Mouse (Mus musculus) hindbrain, postnatal 0 days (tissue): ENCODE data around the gene Pecr. TPM values are rescaled to one million over a fixed set of nuclear protein-coding genes. Genes with fewer than 3 reads are reported as not detected.

Experiments
- ATAC-seq: fragments of 200-750 bp; cut with Nextera tagmentation; 2 replicates; pipeline ENCODE4 v1.8.0; 2017; ENCODE audit warnings: mild to moderate bottlenecking, moderate TSS enrichment, moderate library complexity
- DNase-seq: peaks from one replicate; pipeline ENCODE4 v3.0.0-alpha.2; 2015; ENCODE audit warnings: low spot score
- H3K27ac ChIP-seq: fragments of 300-500 bp; sonication (generic); 2 replicates; pipeline ENCODE4 v1.5.1; 2014; ENCODE audit warnings: mild to moderate bottlenecking
- H3K27me3 ChIP-seq: fragments of 300-500 bp; sonication (generic); 2 replicates; pipeline ENCODE4 v1.6.1; 2014; ENCODE audit warnings: low read length, mixed read lengths; ENCODE audit not compliant: insufficient read depth
- H3K36me3 ChIP-seq: fragments of 300-500 bp; sonication (generic); 2 replicates; pipeline ENCODE4 v1.6.1; 2014; ENCODE audit warnings: low read length, mixed read lengths; ENCODE audit not compliant: insufficient read depth
- H3K4me1 ChIP-seq: fragments of 300-500 bp; sonication (generic); 2 replicates; pipeline ENCODE4 v1.6.1; 2014; ENCODE audit warnings: antibody characterized with exemption, low read length, mixed read lengths; ENCODE audit not compliant: insufficient read depth
- H3K4me2 ChIP-seq: fragments of 300-500 bp; sonication (generic); 2 replicates; pipeline ENCODE4 v1.6.1; 2014; ENCODE audit warnings: low read depth, mild to moderate bottlenecking, low read length, moderate library complexity, mixed read lengths
- H3K4me3 ChIP-seq: fragments of 300-500 bp; sonication (generic); 2 replicates; pipeline ENCODE4 v1.5.1; 2014; ENCODE audit warnings: low read length
- H3K9ac ChIP-seq: fragments of 300-500 bp; sonication (generic); replicated peaks from 2 replicates; pipeline ENCODE4 v1.6.1; 2014; ENCODE audit warnings: mild to moderate bottlenecking, low read length, moderate library complexity, mixed read lengths
- H3K9me3 ChIP-seq: fragments of 300-500 bp; sonication (generic); 2 replicates; pipeline ENCODE4 v1.6.1; 2016; ENCODE audit warnings: low read length, mixed read lengths
- CTCF ChIP-seq: IDR thresholded peaks from 2 replicates; pipeline ENCODE4 v1.5.1; 2016; ENCODE audit warnings: antibody characterized with exemption, control low read depth, low read depth
- WGBS: fragments of 180-500 bp; shearing (Covaris S2); extraction: QIAGEN DNeasy Blood & Tissue Kit; methylation state at CpG from one replicate; pipeline ENCODE4 v1.1.7; 2014; 5-methylcytosine and 5-hydroxymethylcytosine counted together
- polyA plus RNA-seq: library from polyadenylated mRNA; unstranded; fragments of >200 nt; fragmentation: Nextera tagmentation; extraction: Ambion mirVana; gene quantifications from 2 replicates; pipeline ENCODE4 v1.2.1, GENCODE M21; 2015
- total RNA-seq: library from RNA; depleted of rRNA; stranded (reverse); fragments of >200 nt; gene quantifications from 2 replicates; pipeline ENCODE4 v1.2.3, GENCODE M21; 2014

Gene Pecr
- total and polyA plus RNA-seq, 2 experiments from 2014 or later = 3.8 to 13.5 TPM

DNA sequence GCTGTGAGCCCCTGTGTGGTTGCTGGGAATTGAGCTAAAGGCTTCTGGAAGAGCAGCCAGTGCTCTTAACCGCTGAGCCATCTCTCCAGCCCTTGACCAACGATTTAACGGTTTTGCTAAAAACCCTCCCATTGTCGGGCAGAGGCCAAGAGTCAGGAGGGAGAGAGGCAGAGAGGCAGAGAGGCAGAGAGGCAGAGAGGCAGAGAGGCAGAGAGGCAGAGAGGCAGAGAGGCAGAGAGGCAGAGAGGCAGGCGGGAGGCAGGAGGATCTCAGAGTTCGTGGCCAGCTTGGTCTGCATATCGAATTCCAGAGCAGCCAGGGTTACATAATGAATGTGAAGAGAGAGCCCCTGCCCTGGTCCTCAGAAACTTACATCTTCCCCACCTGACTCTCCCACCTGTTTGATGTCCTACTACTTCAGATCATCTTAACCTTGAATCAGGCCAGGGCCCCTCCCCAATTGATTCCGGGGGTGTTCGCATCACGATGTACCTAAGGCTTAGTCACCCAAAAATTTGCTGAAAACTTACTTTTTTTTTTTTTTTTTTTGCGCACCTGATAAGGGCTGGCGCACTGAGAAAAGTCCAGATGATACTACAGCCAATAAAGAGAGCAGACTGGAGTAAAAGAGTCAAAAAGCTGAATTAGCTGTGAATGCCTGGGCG, 58.9 kb downstream of the Pecr start:
- 9% methylated on average over 13 of the region's 13 CpGs for WGBS
- H3K36me3 ChIP-seq = no peaks in the 10 kb centered on the region
- no peak for TF ChIP-seq CTCF
- no peaks in the 10 kb centered on the region for H3K9me3 ChIP-seq
- no peak overlapping the region for H3K27ac ChIP-seq
- ATAC-seq (no peak), DNase-seq (no peak)
- no peaks in the 10 kb centered on the region for H3K27me3 ChIP-seq
- peak overlapping the region; percentile 45 for H3K4me3 ChIP-seq
- peak overlapping the region; percentile 69 for H3K4me2 ChIP-seq
- no peaks in the 10 kb centered on the region for H3K4me1 ChIP-seq
- peak overlapping the region; percentile 54 for H3K9ac ChIP-seq

DNA sequence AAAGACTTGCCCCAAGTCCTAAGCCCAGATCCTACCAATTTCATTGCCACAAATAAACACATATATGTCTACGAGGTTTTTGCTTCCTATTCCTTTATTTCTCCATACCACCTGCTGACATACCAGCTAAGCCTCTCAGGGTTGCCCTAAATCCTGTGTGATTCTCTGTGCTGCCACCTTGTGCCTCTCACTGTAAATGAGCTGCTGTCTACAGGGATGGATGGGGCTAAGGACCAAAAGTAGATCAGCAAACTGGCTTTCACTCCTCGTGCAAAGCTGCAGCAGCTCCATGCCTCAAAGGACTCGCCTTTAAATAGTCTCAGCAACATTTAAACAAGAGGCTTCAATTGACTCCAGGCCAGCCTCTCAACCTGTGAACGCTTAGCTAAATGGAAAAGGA, 64.1 kb downstream of the Pecr start:
- DNase-seq (peak; percentile 80), ATAC-seq (peak; percentile 80)
- Histone ChIP-seq H3K4me1 (no peaks in the 10 kb centered on the region), H3K9me3 (no peaks in the 10 kb centered on the region), H3K27ac (no peak overlapping the region), H3K36me3 (no peaks in the 10 kb centered on the region), H3K27me3 (no peaks in the 10 kb centered on the region), H3K4me3 (no peak overlapping the region), H3K4me2 (no peak overlapping the region), H3K9ac (no peak overlapping the region)
- TF ChIP-seq CTCF = peak; percentile 74
- WGBS = 22% methylated on average over 4 of the region's 4 CpGs

GRCm38 (mm10) chr1:72219116-72219515, 65.0 kb downstream of the Pecr start:
- Histone ChIP-seq H3K4me3 (no peak overlapping the region), H3K9me3 (no peaks in the 10 kb centered on the region), H3K9ac (no peak overlapping the region), H3K27me3 (no peaks in the 10 kb centered on the region), H3K4me2 (no peak overlapping the region), H3K27ac (no peak overlapping the region), H3K4me1 (no peaks in the 10 kb centered on the region), H3K36me3 (no peaks in the 10 kb centered on the region)
- no peak for ATAC-seq
- WGBS = 57% methylated on average over 2 of the region's 2 CpGs
- no peak for TF ChIP-seq CTCF
- no peak for DNase-seq

DNA sequence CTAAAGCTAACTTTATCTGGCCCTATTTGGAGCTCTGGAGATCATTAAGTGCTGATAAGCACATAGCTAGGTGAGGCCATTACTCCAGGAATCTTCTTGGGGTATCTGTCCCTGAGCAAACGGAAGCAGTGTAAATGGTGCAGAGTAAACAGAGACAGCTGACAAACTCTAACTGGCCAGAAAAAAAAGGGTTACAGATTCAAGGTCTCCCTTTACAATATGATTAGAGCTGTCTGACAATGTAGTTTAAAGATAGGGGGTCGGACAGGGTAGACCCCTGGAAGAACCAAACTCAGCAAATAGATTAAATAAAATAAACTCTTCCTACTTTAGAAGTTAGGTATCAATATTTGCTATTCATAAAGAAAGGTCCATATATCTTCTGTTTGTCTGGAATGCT, 65.5 kb downstream of the Pecr start:
- Histone ChIP-seq H3K27ac (no peak overlapping the region), H3K4me1 (no peaks in the 10 kb centered on the region), H3K36me3 (no peaks in the 10 kb centered on the region), H3K9ac (no peak overlapping the region), H3K9me3 (no peaks in the 10 kb centered on the region), H3K4me2 (no peak overlapping the region), H3K27me3 (no peaks in the 10 kb centered on the region), H3K4me3 (no peak overlapping the region)
- 83% methylated on average over 2 of the region's 2 CpGs for WGBS
- DNase-seq = no peak
- no peak for ATAC-seq
- TF ChIP-seq CTCF = no peak

- H3K27me3 ChIP-seq = no peaks in the 10 kb centered on the region
- H3K9me3 ChIP-seq = no peaks in the 10 kb centered on the region
- WGBS = 90% methylated on average over 7 of the region's 7 CpGs
- H3K4me2 ChIP-seq = no peak overlapping the region
- DNase-seq (no peak), ATAC-seq (no peak)
- H3K36me3 ChIP-seq = no peaks in the 10 kb centered on the region
- no peak overlapping the region for H3K27ac ChIP-seq
- no peak overlapping the region for H3K4me3 ChIP-seq
- H3K4me1 ChIP-seq = no peaks in the 10 kb centered on the region
- no peak for TF ChIP-seq CTCF
- no peak overlapping the region for H3K9ac ChIP-seq
Observed at GRCm38 (mm10) chr1:72216761-72217160, 67.4 kb downstream of the Pecr start.

- Histone ChIP-seq H3K9me3 (no peaks in the 10 kb centered on the region), H3K27ac (no peak overlapping the region), H3K4me2 (no peak overlapping the region), H3K36me3 (no peaks in the 10 kb centered on the region), H3K4me3 (no peak overlapping the region), H3K4me1 (no peaks in the 10 kb centered on the region), H3K9ac (no peak overlapping the region), H3K27me3 (no peaks in the 10 kb centered on the region)
- no peak for TF ChIP-seq CTCF
- 78% methylated on average over 4 of the region's 4 CpGs for WGBS
- ATAC-seq (no peak), DNase-seq (no peak)
Observed at GRCm38 (mm10) chr1:72215174-72215573, 68.9 kb downstream of the Pecr start.

- Histone ChIP-seq H3K4me1 (no peaks in the 10 kb centered on the region), H3K9me3 (no peaks in the 10 kb centered on the region), H3K36me3 (no peaks in the 10 kb centered on the region), H3K4me3 (no peak overlapping the region), H3K27me3 (no peaks in the 10 kb centered on the region), H3K27ac (no peak overlapping the region), H3K4me2 (no peak overlapping the region), H3K9ac (no peak overlapping the region)
- WGBS = 47% methylated on average over 7 of the region's 7 CpGs
- no peak for TF ChIP-seq CTCF
- DNase-seq (no peak), ATAC-seq (no peak)
Observed at GRCm38 (mm10) chr1:72214470-72214961, 69.6 kb downstream of the Pecr start.
